Mouse (Mus musculus): ENCODE measurements at regions not wholly inside any gene's neighbourhood (a gene's known extent, or its start where the extent isn't known, plus 50 kb on each side); places are given as distances from the start of the nearest gene placed in this dataset.

DNA sequence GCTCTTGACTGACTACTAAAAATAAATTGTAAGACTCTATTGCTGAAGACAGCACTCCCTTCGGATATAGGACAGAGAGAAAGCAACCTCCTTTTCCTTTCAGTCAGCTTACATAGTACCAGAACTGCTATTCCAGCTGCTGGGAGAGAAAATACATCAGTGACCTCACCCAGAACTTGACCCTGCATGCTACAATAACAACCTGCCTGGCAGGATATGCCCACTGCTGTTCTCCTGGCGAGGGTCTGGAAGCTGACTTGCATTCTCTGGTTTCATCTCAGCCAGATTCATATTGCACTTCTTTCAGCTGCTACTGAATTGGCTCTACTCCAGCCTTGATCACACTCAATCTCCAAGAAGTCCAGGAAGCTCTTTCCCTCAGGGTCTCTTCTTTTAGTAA is 179.1 kb upstream of the Itga4 start:
- H3K36me3 ChIP-seq (ENCODE audit: control insufficient read depth, insufficient read depth, low read length), result no peaks in the 10 kb centered on the region
- WGBS, result 78% methylated on average over 2 of the region's 2 CpGs
- H3K27ac ChIP-seq (ENCODE audit: insufficient read depth, low read length), result no peak overlapping the region
- no peak overlapping the region for H3K4me3 ChIP-seq (ENCODE audit: extremely low read depth, insufficient read depth, insufficient read length)
- TF ChIP-seq CTCF (IDR thresholded peaks at IDR 0.05; ENCODE audit: extremely low read depth, insufficient read depth, insufficient read length, insufficient replicate concordance) (no peak), POLR2A (IDR thresholded peaks at IDR 0.05; ENCODE audit: low read depth, low read length) (no peak)
- no peaks in the 10 kb centered on the region for H3K4me1 ChIP-seq (ENCODE audit: control insufficient read depth, insufficient read depth, insufficient read length)
- no peak for DNase-seq (ENCODE audit: low read depth in 1 of 2, low spot score in 2 of 2)
- no peaks in the 10 kb centered on the region for H3K27me3 ChIP-seq (ENCODE audit: control insufficient read depth, insufficient read depth, low read length)

DNA sequence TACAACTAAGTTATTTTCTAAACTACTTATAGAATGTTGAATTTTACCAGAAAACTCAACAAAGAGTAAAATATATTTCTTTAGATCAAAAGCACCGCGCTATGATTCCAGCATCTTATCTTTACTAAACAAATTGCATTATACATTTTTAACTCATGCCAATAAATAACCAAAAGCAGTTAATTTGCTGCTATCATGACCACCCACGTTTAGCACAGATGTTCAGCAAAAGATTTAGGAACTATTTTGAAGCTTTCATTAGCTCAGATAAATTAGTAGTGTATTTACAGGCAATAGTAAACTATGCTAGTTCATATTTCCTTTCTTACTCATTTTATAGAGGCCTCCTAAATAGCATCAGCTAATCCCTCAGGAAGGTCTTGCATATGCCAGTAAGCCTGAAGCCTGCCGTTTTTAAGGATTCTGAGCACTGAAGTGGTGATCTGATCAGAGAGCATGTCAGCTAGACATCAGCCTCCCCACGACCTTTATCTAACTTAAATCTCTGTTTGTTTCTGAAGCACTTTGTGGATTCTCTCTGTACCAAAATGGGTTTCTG is 176.3 kb upstream of the Itga4 start:
- WGBS, result 69% methylated on average over 5 of the region's 5 CpGs
- H3K4me3 ChIP-seq (ENCODE audit: extremely low read depth, insufficient read depth, insufficient read length), result no peak overlapping the region
- TF ChIP-seq CTCF (IDR thresholded peaks at IDR 0.05; ENCODE audit: extremely low read depth, insufficient read depth, insufficient read length, insufficient replicate concordance) (no peak), POLR2A (IDR thresholded peaks at IDR 0.05; ENCODE audit: low read depth, low read length) (no peak)
- no peak for DNase-seq (ENCODE audit: low read depth in 1 of 2, low spot score in 2 of 2)
- no peaks in the 10 kb centered on the region for H3K27me3 ChIP-seq (ENCODE audit: control insufficient read depth, insufficient read depth, low read length)
- H3K27ac ChIP-seq (ENCODE audit: insufficient read depth, low read length), result no peak overlapping the region
- H3K36me3 ChIP-seq (ENCODE audit: control insufficient read depth, insufficient read depth, low read length), result no peaks in the 10 kb centered on the region
- H3K4me1 ChIP-seq (ENCODE audit: control insufficient read depth, insufficient read depth, insufficient read length), result no peaks in the 10 kb centered on the region

DNA sequence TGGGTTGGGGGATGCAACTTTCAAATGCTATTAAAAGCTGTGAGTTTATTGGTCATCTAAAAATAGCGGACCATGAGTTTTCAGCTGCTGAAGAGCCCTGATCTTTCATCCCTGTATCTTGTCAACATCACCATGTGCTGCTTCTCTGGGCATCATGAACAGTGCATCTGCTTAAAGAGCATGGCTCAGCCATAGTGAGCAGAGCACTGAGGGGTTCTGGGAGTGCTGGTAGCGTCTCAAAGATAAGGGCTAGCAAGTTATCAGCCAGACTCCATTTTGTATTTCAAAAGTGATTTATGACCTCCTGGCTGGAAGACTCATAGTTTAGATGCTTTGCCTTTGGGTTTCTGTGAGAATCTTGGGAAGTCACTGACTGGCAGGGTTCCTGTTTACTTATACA is 173.5 kb upstream of the Itga4 start:
- no peaks in the 10 kb centered on the region for H3K36me3 ChIP-seq (ENCODE audit: control insufficient read depth, insufficient read depth, low read length)
- peaks cover 2% of the 10 kb centered on the region; the same call in 1 of the 2 replicates for H3K4me1 ChIP-seq (ENCODE audit: control insufficient read depth, insufficient read depth, insufficient read length)
- TF ChIP-seq POLR2A (IDR thresholded peaks at IDR 0.05; ENCODE audit: low read depth, low read length) (no peak), CTCF (IDR thresholded peaks at IDR 0.05; ENCODE audit: extremely low read depth, insufficient read depth, insufficient read length, insufficient replicate concordance) (no peak)
- H3K27me3 ChIP-seq (ENCODE audit: control insufficient read depth, insufficient read depth, low read length), result no peaks in the 10 kb centered on the region
- H3K4me3 ChIP-seq (ENCODE audit: extremely low read depth, insufficient read depth, insufficient read length), result no peak overlapping the region
- no peak overlapping the region for H3K27ac ChIP-seq (ENCODE audit: insufficient read depth, low read length)
- 93% methylated on average over 2 of the region's 2 CpGs for WGBS
- DNase-seq (ENCODE audit: low read depth in 1 of 2, low spot score in 2 of 2), result no peak

DNA sequence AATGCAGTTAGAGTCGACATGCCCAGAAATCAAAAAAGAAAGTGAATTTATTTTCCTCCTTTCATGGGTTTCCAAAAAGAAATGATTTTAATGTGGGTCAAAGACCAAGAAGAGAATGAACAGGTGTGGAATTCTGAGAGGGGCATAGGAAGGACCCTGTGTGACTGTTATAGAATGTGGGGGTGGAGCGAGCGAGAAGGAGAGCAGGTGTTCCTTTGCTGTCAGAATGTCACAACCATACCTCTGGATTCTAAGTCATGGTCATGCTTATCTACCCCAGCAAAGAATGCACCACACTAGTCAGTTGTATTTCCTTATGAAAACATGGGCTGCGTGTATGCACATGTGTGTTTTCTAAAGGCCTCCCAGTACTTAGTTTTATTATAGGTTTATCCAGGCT is 168.9 kb upstream of the Itga4 start:
- TF ChIP-seq POLR2A (IDR thresholded peaks at IDR 0.05; ENCODE audit: low read depth, low read length) (no peak), CTCF (IDR thresholded peaks at IDR 0.05; ENCODE audit: extremely low read depth, insufficient read depth, insufficient read length, insufficient replicate concordance) (no peak)
- H3K27ac ChIP-seq (ENCODE audit: insufficient read depth, low read length), result no peak overlapping the region
- H3K4me3 ChIP-seq (ENCODE audit: extremely low read depth, insufficient read depth, insufficient read length), result no peak overlapping the region
- WGBS, result 73% methylated on average over 4 of the region's 4 CpGs
- H3K4me1 ChIP-seq (ENCODE audit: control insufficient read depth, insufficient read depth, insufficient read length), result peaks cover 6% of the 10 kb centered on the region
- no peaks in the 10 kb centered on the region for H3K36me3 ChIP-seq (ENCODE audit: control insufficient read depth, insufficient read depth, low read length)
- DNase-seq (ENCODE audit: low read depth in 1 of 2, low spot score in 2 of 2), result no peak
- H3K27me3 ChIP-seq (ENCODE audit: control insufficient read depth, insufficient read depth, low read length), result no peaks in the 10 kb centered on the region

DNA sequence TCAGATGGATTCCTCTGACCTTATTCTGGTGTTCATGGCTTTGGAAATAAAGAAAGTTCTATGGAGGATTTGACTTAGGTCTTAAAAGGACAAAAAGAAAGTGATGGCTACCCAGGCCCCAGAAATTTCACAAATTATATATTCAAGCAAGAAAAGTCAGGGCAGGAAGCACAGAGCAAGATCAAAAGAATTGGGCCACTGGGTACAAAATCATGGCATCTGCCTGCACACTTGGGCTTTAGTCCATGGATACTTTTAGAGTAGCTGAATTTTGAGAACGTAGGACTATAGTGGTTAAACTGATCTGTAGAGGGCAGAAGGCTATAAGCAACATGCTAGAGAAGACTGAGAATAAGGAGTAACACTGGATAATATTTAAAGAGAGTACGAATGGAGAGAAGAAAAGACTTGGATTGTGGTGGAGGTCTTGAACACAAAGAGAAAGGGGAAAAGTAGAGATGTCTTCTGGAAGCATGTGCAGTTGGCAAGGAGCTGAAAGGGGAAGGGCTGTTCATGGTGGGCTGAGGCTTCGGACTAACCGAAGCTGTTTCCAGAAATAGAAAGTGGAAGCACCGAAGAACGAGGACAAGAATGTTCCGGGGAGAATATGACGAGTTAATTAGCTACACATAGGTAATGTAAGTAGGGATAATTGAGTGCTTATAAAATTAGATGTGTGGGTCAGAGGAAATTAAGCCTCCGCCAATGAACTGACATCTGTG is 168.2 kb upstream of the Itga4 start:
- Histone ChIP-seq H3K36me3 (ENCODE audit: control insufficient read depth, insufficient read depth, low read length) (no peaks in the 10 kb centered on the region), H3K27me3 (ENCODE audit: control insufficient read depth, insufficient read depth, low read length) (no peaks in the 10 kb centered on the region), H3K4me3 (ENCODE audit: extremely low read depth, insufficient read depth, insufficient read length) (peak overlapping the region; percentile 53), H3K4me1 (ENCODE audit: control insufficient read depth, insufficient read depth, insufficient read length) (peaks cover 6% of the 10 kb centered on the region), H3K27ac (ENCODE audit: insufficient read depth, low read length) (peak overlapping the region; percentile 29; the same call in 1 of the 2 replicates)
- 5% methylated on average over 9 of the region's 9 CpGs for WGBS
- no peak for TF ChIP-seq CTCF (IDR thresholded peaks at IDR 0.05; ENCODE audit: extremely low read depth, insufficient read depth, insufficient read length, insufficient replicate concordance)
- TF ChIP-seq POLR2A (IDR thresholded peaks at IDR 0.05; ENCODE audit: low read depth, low read length), result no peak
- peak in 1 of 2 experiments; percentile 14 for DNase-seq (ENCODE audit: low read depth in 1 of 2, low spot score in 2 of 2)

DNA sequence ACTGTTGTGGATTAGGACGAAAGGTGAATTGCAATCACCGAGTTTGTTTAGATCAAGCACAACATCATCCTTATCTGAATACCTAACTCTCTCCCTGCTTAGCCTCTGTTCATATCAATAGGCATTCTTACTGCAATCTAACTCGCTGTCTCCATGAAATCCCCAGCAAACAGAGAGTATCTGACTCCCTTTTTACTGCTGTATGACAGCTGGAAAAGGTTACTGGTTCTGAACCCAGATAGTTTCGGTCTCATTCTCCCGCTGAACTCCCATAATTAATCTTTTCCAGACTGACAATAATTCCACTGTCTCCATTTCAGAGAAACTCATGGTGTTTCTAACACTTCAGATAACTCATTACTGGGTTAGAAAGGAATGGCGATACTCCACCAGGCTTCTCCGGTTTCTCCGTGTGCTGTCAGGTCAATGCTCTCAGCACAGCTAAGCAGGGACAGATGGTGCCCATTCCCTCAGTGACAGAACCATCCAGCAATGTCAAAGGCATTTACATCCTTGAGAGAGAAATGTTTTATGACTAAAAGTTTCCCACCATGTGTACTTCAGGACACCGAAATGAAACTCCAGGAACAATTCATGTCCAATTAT is 167.5 kb upstream of the Itga4 start:
- H3K4me3 ChIP-seq (ENCODE audit: extremely low read depth, insufficient read depth, insufficient read length), result peak overlapping the region; percentile 53
- peaks cover 6% of the 10 kb centered on the region for H3K4me1 ChIP-seq (ENCODE audit: control insufficient read depth, insufficient read depth, insufficient read length)
- DNase-seq (ENCODE audit: low read depth in 1 of 2, low spot score in 2 of 2), result no peak
- peak overlapping the region; percentile 29; the same call in 1 of the 2 replicates for H3K27ac ChIP-seq (ENCODE audit: insufficient read depth, low read length)
- 58% methylated on average over 9 of the region's 9 CpGs for WGBS
- no peaks in the 10 kb centered on the region for H3K36me3 ChIP-seq (ENCODE audit: control insufficient read depth, insufficient read depth, low read length)
- TF ChIP-seq CTCF (IDR thresholded peaks at IDR 0.05; ENCODE audit: extremely low read depth, insufficient read depth, insufficient read length, insufficient replicate concordance), result no peak
- TF ChIP-seq POLR2A (IDR thresholded peaks at IDR 0.05; ENCODE audit: low read depth, low read length), result no peak
- H3K27me3 ChIP-seq (ENCODE audit: control insufficient read depth, insufficient read depth, low read length), result no peaks in the 10 kb centered on the region

DNA sequence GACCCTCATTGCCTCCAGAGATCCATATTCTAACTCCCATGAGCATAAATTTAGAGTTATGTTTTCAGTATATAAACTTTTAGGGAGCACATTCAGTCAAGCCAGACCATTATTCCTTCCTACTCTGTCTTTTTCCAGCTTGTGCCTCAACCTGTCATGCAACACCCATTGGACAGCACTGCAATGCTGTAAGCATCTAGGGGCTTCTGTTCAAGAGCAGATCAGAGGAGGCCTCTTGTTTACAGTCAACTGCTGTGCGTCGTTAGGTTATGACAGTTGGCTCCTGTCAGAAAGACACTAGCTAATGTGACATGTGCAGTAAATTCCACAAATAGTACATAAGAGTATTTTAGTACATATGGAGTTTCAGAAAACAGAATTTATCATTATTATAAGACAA is 165.0 kb upstream of the Itga4 start:
- WGBS, result 97% methylated on average over 2 of the region's 2 CpGs
- Histone ChIP-seq H3K27me3 (ENCODE audit: control insufficient read depth, insufficient read depth, low read length) (no peaks in the 10 kb centered on the region), H3K27ac (ENCODE audit: insufficient read depth, low read length) (no peak overlapping the region), H3K4me1 (ENCODE audit: control insufficient read depth, insufficient read depth, insufficient read length) (peaks cover 6% of the 10 kb centered on the region), H3K36me3 (ENCODE audit: control insufficient read depth, insufficient read depth, low read length) (no peaks in the 10 kb centered on the region), H3K4me3 (ENCODE audit: extremely low read depth, insufficient read depth, insufficient read length) (no peak overlapping the region)
- no peak for DNase-seq (ENCODE audit: low read depth in 1 of 2, low spot score in 2 of 2)
- TF ChIP-seq CTCF (IDR thresholded peaks at IDR 0.05; ENCODE audit: extremely low read depth, insufficient read depth, insufficient read length, insufficient replicate concordance), result no peak
- no peak for TF ChIP-seq POLR2A (IDR thresholded peaks at IDR 0.05; ENCODE audit: low read depth, low read length)
